Mouse (Mus musculus) neural tube, embryonic 11.5 days (tissue): ENCODE data around the gene Lpcat3. TPM values are rescaled to one million over a fixed set of nuclear protein-coding genes. Genes with fewer than 3 reads are reported as not detected.

Source experiments
- ATAC-seq: fragments of 200-750 bp; cut with Nextera tagmentation; 2 replicates; pipeline ENCODE4 v1.8.0; 2017; ENCODE audit warnings: moderate number of reproducible peaks, mild to moderate bottlenecking, moderate TSS enrichment, moderate library complexity; ENCODE audit not compliant: insufficient read depth, low FRiP score, low TSS enrichment
- DNase-seq: peaks from one replicate; pipeline ENCODE4 v3.0.0-alpha.2; 2015; ENCODE audit warnings: low spot score
- H3K27ac ChIP-seq: fragments of 300-500 bp; sonication (generic); 2 replicates; pipeline ENCODE4 v1.5.1; 2014; ENCODE audit warnings: low read depth, mild to moderate bottlenecking, low read length
- H3K27me3 ChIP-seq: fragments of 300-500 bp; sonication (generic); 2 replicates; pipeline ENCODE4 v1.6.1; 2014; ENCODE audit warnings: mild to moderate bottlenecking, low read length, mixed read lengths; ENCODE audit not compliant: control insufficient read depth, insufficient read depth
- H3K36me3 ChIP-seq: fragments of 300-500 bp; sonication (generic); 2 replicates; pipeline ENCODE4 v1.6.1; 2014; ENCODE audit warnings: mild to moderate bottlenecking, low read length, moderate library complexity, mixed read lengths; ENCODE audit not compliant: control insufficient read depth, insufficient read depth
- H3K4me1 ChIP-seq: fragments of 300-500 bp; sonication (generic); 2 replicates; pipeline ENCODE4 v1.6.1; 2014; ENCODE audit warnings: low read length, mixed read lengths; ENCODE audit not compliant: control insufficient read depth, insufficient read depth
- H3K4me2 ChIP-seq: fragments of 300-500 bp; sonication (generic); 2 replicates; pipeline ENCODE4 v1.6.1; 2014; ENCODE audit warnings: low read depth, mild to moderate bottlenecking, moderate library complexity
- H3K4me3 ChIP-seq: fragments of 300-500 bp; sonication (generic); 2 replicates; pipeline ENCODE4 v1.5.1; 2014; ENCODE audit warnings: low read depth, low read length
- H3K9ac ChIP-seq: fragments of 300-500 bp; sonication (generic); 2 replicates; pipeline ENCODE4 v1.6.1; 2014; ENCODE audit warnings: mild to moderate bottlenecking, low read length
- H3K9me3 ChIP-seq: fragments of 300-500 bp; sonication (generic); 2 replicates; pipeline ENCODE4 v1.6.1; 2016; ENCODE audit warnings: low read length; ENCODE audit not compliant: control insufficient read depth
- WGBS: fragments of 180-500 bp; shearing (Covaris S2); extraction: QIAGEN DNeasy Blood & Tissue Kit; methylation state at CpG from one replicate; pipeline ENCODE4 v1.1.7; 2014; 5-methylcytosine and 5-hydroxymethylcytosine counted together
- polyA plus RNA-seq: library from polyadenylated mRNA; unstranded; fragments of >200 nt; fragmentation: Nextera tagmentation; extraction: Ambion mirVana; gene quantifications from 2 replicates; pipeline ENCODE4 v1.2.1, GENCODE M21; 2014

Lpcat3 gene
- polyA plus RNA-seq, 1 experiment from 2014 or later: 42.2 TPM

GRCm38 (mm10) chr6:124734417-124734816 is 71.6 kb downstream of the Lpcat3 start:
- no peak overlapping the region for H3K4me2 ChIP-seq
- H3K9me3 ChIP-seq: no peaks in the 10 kb centered on the region
- no peak overlapping the region for H3K27ac ChIP-seq
- H3K4me1 ChIP-seq: 0 out of 2 replicates have a peak, but pooled peaks cover 4% of the 10 kb centered on the region
- H3K27me3 ChIP-seq: no peaks in the 10 kb centered on the region
- DNase-seq (no peak), ATAC-seq (no peak)
- H3K36me3 ChIP-seq: no peaks in the 10 kb centered on the region
- WGBS: 93% methylated on average over 3 of the region's 3 CpGs
- H3K4me3 ChIP-seq: no peak overlapping the region
- no peak overlapping the region for H3K9ac ChIP-seq

DNA sequence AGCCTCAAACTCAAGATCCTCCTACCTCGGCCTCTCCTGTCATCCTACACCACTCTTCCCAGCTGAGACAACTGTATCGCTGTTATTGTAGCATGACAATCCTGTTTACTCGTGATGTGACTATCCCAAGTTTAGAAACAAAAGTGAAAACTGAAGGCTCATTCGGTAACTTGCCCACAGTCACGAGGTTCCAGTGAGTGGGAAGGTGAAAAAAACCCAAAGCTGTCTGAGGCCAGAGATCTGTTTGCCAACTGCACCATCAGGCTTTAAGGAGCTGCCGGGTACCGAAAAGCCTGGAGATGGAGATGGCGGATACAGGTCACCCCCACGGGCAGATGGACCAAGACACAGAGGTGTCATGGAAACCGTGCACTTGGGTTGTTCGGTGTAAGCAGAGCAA is 74.2 kb downstream of the Lpcat3 start:
- Histone ChIP-seq H3K27ac (no peak overlapping the region), H3K27me3 (no peaks in the 10 kb centered on the region), H3K36me3 (no peaks in the 10 kb centered on the region), H3K4me3 (no peak overlapping the region), H3K9me3 (no peaks in the 10 kb centered on the region), H3K4me1 (peaks cover 9% of the 10 kb centered on the region; the same call in 1 of the 2 replicates), H3K4me2 (no peak overlapping the region), H3K9ac (no peak overlapping the region)
- 94% methylated on average over 11 of the region's 11 CpGs for WGBS
- ATAC-seq (no peak), DNase-seq (no peak)

GRCm38 (mm10) chr6:124738511-124739023 is 75.7 kb downstream of the Lpcat3 start, which contains the start of gene Ptpn6:
Gene Ptpn6 (minus strand): TSS chr6:124738714.
- DNase-seq (peak; percentile 50), ATAC-seq (no peak)
- Histone ChIP-seq H3K4me1 (peaks cover 9% of the 10 kb centered on the region; the same call in 1 of the 2 replicates), H3K4me3 (no peak within 1 kb of the TSS), H3K36me3 (0 out of 2 replicates have a peak, but pooled peaks cover 4% of the 10 kb centered on the region), H3K27me3 (no peaks in the 10 kb centered on the region), H3K27ac (no peak within 1 kb of the TSS), H3K9ac (no peak within 1 kb of the TSS), H3K9me3 (no peaks in the 10 kb centered on the region), H3K4me2 (no peak within 1 kb of the TSS)
- 32% methylated on average over 15 of the region's 15 CpGs for WGBS

GRCm38 (mm10) chr6:124739231-124739796 is 76.5 kb downstream of the Lpcat3 start:
- Histone ChIP-seq H3K27ac (no peak overlapping the region), H3K9ac (no peak overlapping the region), H3K9me3 (no peaks in the 10 kb centered on the region), H3K4me3 (no peak overlapping the region), H3K4me2 (no peak overlapping the region), H3K27me3 (no peaks in the 10 kb centered on the region), H3K4me1 (peaks cover 9% of the 10 kb centered on the region; the same call in 1 of the 2 replicates), H3K36me3 (0 out of 2 replicates have a peak, but pooled peaks cover 4% of the 10 kb centered on the region)
- 79% methylated on average over 10 of the region's 10 CpGs for WGBS
- DNase-seq (no peak), ATAC-seq (no peak)

DNA sequence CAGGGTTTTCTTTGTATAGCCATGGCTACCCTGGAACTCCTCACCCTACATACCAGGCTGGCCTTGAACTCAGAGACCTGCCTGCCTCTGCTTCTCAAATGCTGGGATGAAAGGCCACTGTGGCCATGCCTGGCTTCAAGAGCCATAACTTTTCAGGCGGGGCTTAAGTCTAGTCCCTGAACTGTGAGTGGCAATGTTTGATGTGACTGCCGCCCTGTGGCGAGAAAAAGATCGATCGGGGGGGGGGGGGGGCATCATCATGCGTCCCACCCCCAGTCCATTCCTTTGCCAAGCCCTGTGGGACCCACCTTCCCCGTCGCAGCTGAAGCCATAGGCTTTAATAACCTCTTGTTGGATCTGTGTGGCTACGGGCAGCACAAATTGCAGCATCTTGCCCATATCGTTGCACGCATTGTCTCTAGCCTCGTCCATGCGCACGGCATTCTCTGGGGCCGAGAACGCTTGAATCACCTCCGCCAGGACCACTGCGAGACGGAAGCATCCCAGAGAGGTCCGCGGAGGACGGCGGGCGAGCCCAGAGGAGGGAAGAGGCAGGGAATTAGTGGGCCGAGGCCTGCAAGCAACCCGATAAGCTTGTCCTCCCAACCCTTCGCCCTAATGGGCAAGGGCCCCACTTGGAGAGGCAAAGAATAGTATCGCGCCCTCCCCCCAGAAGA is 77.5 kb downstream of the Lpcat3 start:
- DNase-seq (peak; percentile 74), ATAC-seq (peak; percentile 1; the same call in 1 of the 2 replicates)
- H3K9ac ChIP-seq: peak overlapping the region; percentile 89
- peaks cover 9% of the 10 kb centered on the region; the same call in 1 of the 2 replicates for H3K4me1 ChIP-seq
- H3K27me3 ChIP-seq: no peaks in the 10 kb centered on the region
- peak overlapping the region; percentile 99 for H3K27ac ChIP-seq
- H3K9me3 ChIP-seq: no peaks in the 10 kb centered on the region
- H3K36me3 ChIP-seq: 0 out of 2 replicates have a peak, but pooled peaks cover 4% of the 10 kb centered on the region
- H3K4me2 ChIP-seq: peak overlapping the region; percentile 77
- peak overlapping the region; percentile 58 for H3K4me3 ChIP-seq
- under 1% methylated on average over 29 of the region's 29 CpGs for WGBS

DNA sequence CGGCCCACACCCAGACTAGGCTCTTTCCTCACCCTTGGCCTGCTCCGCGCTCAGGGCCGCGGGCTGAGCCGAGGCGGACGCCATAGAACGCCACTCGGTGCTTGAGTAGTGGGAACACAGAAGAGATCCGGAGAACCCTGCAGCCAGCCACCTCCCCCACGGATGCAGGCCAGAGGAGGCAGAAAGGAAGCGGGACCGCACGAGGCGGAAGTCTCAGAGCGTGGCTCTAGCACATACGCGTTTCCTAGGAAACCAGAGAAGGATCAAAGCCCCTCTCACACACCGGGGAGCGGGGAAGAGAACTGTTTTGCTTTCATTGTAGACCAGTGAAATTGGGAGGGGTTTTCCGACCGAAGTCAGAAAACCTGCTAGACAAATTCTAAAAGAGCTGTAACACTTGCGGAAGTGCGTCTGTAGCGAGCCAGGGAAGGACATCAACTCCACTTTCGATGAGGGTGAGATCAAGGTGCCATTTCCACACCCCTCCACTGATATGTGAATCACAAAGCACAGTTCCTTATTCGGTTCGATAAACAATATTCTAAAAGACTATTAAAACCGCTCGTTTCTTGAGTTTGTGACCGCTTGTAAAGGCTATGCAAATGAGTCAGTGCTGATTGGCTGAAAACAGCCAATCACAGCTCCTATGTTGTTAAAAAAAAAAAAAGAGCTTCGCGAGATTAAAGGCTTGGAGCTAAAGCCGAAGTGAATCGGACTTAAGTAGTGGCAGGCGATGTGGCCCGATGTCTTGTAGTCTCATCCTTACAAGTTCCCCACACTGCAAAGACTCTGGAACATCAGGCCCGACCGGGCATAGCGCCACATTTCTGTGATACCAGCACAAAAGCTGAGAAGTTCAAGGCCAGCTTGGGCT is 78.3 kb downstream of the Lpcat3 start, which contains the start of gene Grcc10:
Gene Grcc10 (minus strand): TSS at position 487 of the 874 bp plus-strand sequence.
- no peaks in the 10 kb centered on the region for H3K27me3 ChIP-seq
- ATAC-seq: peak; percentile 79
- H3K27ac ChIP-seq: peak within 1 kb of the TSS; percentile 99
- H3K4me2 ChIP-seq: peak within 1 kb of the TSS; percentile 77
- H3K9me3 ChIP-seq: no peaks in the 10 kb centered on the region
- 0 out of 2 replicates have a peak, but pooled peaks cover 4% of the 10 kb centered on the region for H3K36me3 ChIP-seq
- peak; percentile 90 for DNase-seq
- peak within 1 kb of the TSS; percentile 58 for H3K4me3 ChIP-seq
- peak within 1 kb of the TSS; percentile 89 for H3K9ac ChIP-seq
- under 1% methylated on average over 40 of the region's 41 CpGs for WGBS
- peaks cover 11% of the 10 kb centered on the region for H3K4me1 ChIP-seq

- H3K9me3 ChIP-seq: no peaks in the 10 kb centered on the region
- DNase-seq (no peak), ATAC-seq (no peak)
- 78% methylated on average over 3 of the region's 3 CpGs for WGBS
- peak overlapping the region; percentile 89; the same call in 1 of the 2 replicates for H3K9ac ChIP-seq
- H3K27me3 ChIP-seq: no peaks in the 10 kb centered on the region
- peak overlapping the region; percentile 58; the same call in 1 of the 2 replicates for H3K4me3 ChIP-seq
- peak overlapping the region; percentile 77 for H3K4me2 ChIP-seq
- peaks cover 19% of the 10 kb centered on the region for H3K4me1 ChIP-seq
- H3K36me3 ChIP-seq: peaks cover 4% of the 10 kb centered on the region; the same call in 1 of the 2 replicates
- peak overlapping the region; percentile 99 for H3K27ac ChIP-seq
Measured at GRCm38 (mm10) chr6:124741842-124742241, 79.0 kb downstream of the Lpcat3 start.

GRCm38 (mm10) chr6:124742839-124743514 is 80.2 kb downstream of the Lpcat3 start:
- Histone ChIP-seq H3K9me3 (no peaks in the 10 kb centered on the region), H3K4me3 (no peak overlapping the region), H3K9ac (no peak overlapping the region), H3K36me3 (peaks cover 10% of the 10 kb centered on the region), H3K4me1 (peaks cover 19% of the 10 kb centered on the region), H3K27ac (no peak overlapping the region), H3K4me2 (no peak overlapping the region), H3K27me3 (no peaks in the 10 kb centered on the region)
- DNase-seq: no peak
- 89% methylated on average over 15 of the region's 15 CpGs for WGBS
- no peak for ATAC-seq
